Mouse (Mus musculus) testis, postnatal 10 days (tissue): ENCODE data around the gene Gm20795.
"Not testable (repeated sequence)": the region's sequence is repeated elsewhere in the genome, so short reads cannot be mapped to it uniquely, and the experiment has no call there.

Experiments used
- DNase-seq: peaks from one replicate; pipeline ENCODE4 v3.0.0; 2021; ENCODE audit warnings: low spot score

Gm20795 gene

GRCm38 (mm10) chrY:40804614-40805013 is at the start of gene Gm20795:
TSS of gene Gm20795 (plus strand) at chrY:40804914.
- not testable (repeated sequence) for DNase-seq

DNA sequence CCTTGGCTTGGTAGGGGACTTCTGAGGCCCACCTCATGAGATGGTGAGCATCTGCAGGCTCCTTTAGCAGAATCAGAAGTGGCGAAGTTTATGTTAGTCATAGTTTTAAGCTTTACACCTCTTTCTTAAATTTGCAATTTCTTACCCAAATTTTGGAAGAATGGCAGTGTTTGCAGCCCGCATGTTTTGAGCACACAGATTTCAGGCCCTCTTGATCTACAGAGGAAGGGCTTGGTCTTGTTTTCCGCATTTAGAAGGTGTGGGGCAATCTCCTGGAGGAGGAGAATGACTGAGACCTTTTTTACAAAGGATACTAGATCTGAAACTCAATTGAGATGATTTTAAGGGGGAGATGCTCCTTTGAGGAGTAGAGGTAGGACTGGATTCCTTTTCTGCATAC is 29.0 kb upstream of the Gm20795 start, which contains the start of gene Gm21797:
TSS of gene Gm21797 (minus strand) at position 101 of the 400 bp plus-strand sequence.
- DNase-seq = not testable (repeated sequence)
